Mouse (Mus musculus) gastrocnemius, postnatal 4 days (tissue): ENCODE measurements around the gene Gm20388. TPM values are rescaled to one million over a fixed set of nuclear protein-coding genes. Genes with fewer than 3 reads are reported as not detected.

ENCODE experiments used
- DNase-seq, 2 experiments: peaks; one replicate each; pipeline ENCODE4 v3.0.0; 2021 to 2022; ENCODE audit warnings: low spot score in 2 of 2, mixed read lengths in 2 of 2
- total RNA-seq, 2 experiments: library from RNA; stranded (reverse); gene quantifications; 2 replicates each; pipeline ENCODE4 v1.2.3; 2021

Gene Gm20388
- total RNA-seq, 2 experiments from 2014 or later = 12.8 to 22.8 TPM

GRCm38 (mm10) chr8:123764671-123765070, 3854.0 kb downstream of the Gm20388 start:
- DNase-seq = no peak

GRCm38 (mm10) chr8:123766516-123766915, 3855.9 kb downstream of the Gm20388 start:
- no peak for DNase-seq

GRCm38 (mm10) chr8:123767874-123768273, 3857.2 kb downstream of the Gm20388 start:
- no peak for DNase-seq

GRCm38 (mm10) chr8:123768492-123769356, 3858.1 kb downstream of the Gm20388 start:
- DNase-seq = peak in 1 of 2 experiments; percentile 55

- DNase-seq = no peak
Measured at GRCm38 (mm10) chr8:123773468-123773867, 3862.8 kb downstream of the Gm20388 start.

GRCm38 (mm10) chr8:123774491-123774890, 3863.8 kb downstream of the Gm20388 start:
- DNase-seq = no peak

- no peak for DNase-seq
Measured at GRCm38 (mm10) chr8:123777319-123777718, 3866.7 kb downstream of the Gm20388 start.

- no peak for DNase-seq
Measured at GRCm38 (mm10) chr8:123780471-123780870, 3869.8 kb downstream of the Gm20388 start.

GRCm38 (mm10) chr8:123781256-123781655, 3870.6 kb downstream of the Gm20388 start:
- no peak for DNase-seq

- DNase-seq = peak; percentile 43 to 83
Measured at GRCm38 (mm10) chr8:123783525-123784249, 3873.0 kb downstream of the Gm20388 start.

GRCm38 (mm10) chr8:123786166-123786565, 3875.5 kb downstream of the Gm20388 start:
- no peak for DNase-seq

- no peak for DNase-seq
Measured at GRCm38 (mm10) chr8:123786644-123787043, 3876.0 kb downstream of the Gm20388 start.

GRCm38 (mm10) chr8:123787254-123787897, 3876.7 kb downstream of the Gm20388 start:
- DNase-seq = no peak

GRCm38 (mm10) chr8:123788416-123789170, 3878.0 kb downstream of the Gm20388 start:
- DNase-seq = no peak

GRCm38 (mm10) chr8:123789461-123789860, 3878.8 kb downstream of the Gm20388 start:
- no peak for DNase-seq

GRCm38 (mm10) chr8:123789970-123790369, 3879.3 kb downstream of the Gm20388 start:
- DNase-seq = peak; percentile 72 to 84

GRCm38 (mm10) chr8:123791101-123791844, 3880.6 kb downstream of the Gm20388 start:
- no peak for DNase-seq

- no peak for DNase-seq
Measured at GRCm38 (mm10) chr8:123791845-123792225, 3881.2 kb downstream of the Gm20388 start.

GRCm38 (mm10) chr8:123793900-123794299, 3883.3 kb downstream of the Gm20388 start:
- DNase-seq = no peak

- no peak for DNase-seq
Measured at GRCm38 (mm10) chr8:123794766-123795165, 3884.1 kb downstream of the Gm20388 start.
